Mouse (Mus musculus): ENCODE results near the gene Mrgbp.

Mrgbp gene

DNA sequence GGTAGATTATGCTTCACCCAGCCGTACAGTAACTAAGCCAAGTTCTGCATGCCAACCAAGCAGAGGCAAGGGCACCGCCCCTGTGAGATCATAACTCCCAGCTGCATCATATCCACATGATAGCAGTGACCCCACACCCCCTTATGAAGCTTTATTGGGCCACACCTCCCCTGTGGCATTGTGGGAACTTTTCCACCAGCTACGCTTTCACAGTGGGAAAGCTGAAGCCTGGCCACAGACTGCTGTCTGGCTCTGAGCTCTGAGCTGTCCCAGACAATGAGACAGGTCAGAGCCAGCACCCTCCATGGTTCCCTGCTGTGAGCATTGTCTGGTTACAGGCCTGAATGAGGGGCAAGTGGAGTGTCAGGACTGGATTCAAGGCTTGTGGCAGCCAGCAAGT lies at the start of gene Mrgbp:
Mrgbp (plus strand) TSS at position 303 of the 400 bp plus-strand sequence.
- no peak for DNase-seq (ENCODE audit: low read depth, low spot score)

DNA sequence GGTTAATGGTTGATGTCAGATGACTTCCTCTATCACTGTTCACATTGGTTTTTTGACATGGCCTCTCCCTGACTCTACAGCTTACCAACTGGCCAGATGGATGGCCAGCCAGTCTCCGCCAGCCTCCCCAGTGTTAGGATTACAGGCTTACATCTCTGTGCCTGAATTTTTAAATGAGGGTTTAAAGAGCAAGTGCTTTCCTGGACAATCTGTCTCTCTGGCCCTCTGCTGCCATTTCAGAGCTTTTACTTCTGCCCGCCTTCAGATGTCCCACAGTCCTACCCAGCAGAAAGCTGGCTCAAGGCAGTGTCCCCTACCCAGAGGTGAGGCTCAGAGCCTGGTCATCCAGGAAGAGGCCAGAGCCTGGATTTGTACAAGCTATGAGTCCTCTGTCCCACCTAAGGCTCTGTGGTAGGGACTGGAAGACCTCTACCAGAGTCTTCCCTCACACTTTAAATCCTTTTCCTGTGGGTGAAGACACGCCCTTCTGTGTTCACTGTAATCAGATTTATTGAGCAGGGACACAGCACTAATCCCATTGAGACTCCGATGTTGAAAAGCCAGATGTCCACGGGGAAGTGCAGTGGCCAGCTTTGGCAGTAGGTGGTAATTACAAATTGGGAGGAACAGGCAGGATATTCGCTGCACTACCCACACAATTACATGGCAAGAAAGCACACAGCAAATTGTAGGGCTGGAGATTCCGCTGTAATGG lies 49.3 kb upstream of the Mrgbp start:
- DNase-seq (ENCODE audit: low read depth, low spot score): no peak

DNA sequence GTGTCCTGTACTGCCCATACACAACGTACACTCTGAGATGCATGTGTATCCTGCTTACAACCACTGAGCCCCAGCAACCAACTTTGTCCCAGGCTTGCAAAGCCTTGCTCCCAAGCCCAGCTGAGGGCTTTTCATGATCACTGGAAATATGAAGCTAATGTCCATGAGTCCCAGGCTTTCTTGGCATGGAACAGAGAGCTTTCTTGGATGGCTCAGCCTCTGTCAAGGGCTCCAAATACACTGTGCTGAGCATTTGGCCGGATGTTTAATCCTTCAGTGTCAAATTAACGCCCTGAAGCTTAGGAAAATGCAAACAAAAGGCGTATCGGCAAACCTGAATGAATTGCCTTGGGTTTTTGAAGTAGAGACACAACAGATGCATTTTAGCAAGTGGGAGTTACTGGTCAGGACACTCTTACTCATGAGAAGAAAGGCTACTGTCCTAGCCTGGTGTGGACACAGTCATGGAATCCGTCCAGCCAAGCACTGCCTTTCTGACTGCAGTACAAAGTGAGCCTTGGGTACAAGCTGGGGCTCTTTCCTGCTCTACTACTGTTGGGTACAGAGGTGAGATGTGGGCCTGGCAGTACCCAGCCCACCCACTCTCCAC lies 48.6 kb upstream of the Mrgbp start:
- no peak for DNase-seq (ENCODE audit: low read depth, low spot score)

DNA sequence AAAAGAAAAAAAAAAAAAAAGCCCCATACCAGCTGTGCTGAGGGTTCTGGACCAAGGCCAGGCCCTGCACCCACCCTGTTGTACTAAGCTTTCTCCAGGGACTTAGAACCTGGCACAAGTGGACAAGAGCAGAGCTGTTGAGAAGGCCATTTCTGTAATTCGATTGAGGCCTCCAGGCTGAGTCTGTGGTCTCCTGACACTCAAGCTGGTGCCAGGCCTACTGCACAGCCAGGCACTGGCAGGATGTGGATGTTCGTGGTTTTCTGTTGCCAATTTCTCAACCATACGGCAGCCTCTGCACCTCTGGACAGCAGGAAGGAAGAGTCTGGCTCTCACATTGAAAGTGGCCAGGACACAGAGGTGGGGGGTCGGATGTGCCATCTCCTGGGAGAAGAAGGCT lies 47.9 kb upstream of the Mrgbp start:
- DNase-seq (ENCODE audit: low read depth, low spot score): no peak

DNA sequence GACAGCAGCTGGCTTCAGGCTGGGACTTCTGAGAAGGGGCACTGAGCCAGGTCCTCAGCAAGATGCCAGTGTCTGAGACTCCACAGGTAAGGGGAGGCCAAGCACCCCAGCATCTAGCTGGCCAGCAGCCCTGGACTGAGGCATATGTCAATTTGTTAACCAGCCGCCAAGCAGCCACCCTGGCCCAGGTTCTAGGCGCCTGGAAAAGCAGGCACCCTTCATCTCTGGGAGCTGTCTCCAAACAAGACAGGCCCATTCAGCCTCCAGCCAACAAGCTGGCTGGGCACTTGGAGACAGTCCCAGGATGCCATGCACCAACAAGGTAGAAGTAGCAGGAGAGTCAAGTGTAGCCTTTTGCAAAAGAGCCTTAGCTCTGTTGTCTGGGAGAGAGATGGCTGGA lies 37.4 kb upstream of the Mrgbp start:
- no peak for DNase-seq (ENCODE audit: low read depth, low spot score)

DNA sequence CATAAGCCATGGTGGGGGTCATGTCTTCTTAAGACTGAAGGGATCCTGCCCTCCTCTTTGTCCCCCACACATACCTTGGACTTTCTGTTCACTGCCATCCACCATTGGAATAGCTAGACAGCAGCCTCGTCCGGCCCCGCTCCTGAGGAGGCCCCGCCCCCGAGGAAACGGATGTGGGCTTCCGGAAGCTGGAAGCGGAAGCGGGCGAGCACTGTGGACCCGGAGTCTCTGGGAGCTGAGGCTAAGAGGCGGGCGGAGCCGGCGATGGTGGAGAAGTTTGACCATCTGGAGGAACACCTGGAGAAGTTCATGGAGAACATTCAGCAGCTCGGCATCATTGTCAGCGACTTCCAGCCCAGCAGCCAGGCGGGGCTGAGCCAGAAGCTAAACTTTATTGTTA lies 36.1 kb upstream of the Mrgbp start:
- DNase-seq (ENCODE audit: low read depth, low spot score): no peak

DNA sequence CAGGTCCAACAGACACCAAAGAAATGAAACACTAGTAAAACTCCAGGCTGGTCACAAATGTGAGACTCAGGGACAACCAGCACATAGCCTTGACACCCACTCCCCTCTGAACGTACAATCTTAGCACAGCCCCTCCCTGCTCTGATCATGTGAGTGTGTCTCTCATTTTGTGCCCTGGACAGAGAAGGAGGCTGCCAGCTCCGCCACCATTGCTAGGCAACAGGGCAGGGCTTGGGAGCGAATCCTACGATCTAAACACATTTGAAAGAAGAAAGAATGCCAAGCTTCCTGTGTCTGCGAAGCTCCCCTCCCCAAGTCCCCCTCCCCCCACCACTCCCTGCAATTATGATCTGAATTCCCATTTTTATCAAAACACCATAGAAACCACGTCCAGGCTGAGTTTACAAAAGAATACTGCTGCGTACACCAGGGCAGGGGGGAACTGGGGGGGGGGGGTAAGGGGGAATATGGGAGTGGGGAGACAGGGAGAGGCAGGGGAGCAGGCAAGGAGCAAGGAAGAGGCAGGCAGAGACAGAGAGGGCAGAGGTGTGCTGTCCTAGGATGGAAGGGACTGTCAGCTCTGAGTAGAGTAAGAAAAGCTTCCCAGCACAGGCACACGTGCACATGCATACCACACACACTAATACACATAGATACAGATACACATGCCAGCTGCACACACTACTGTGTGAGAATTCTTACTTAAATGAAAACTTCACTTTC lies 33.6 kb upstream of the Mrgbp start:
- no peak for DNase-seq (ENCODE audit: low read depth, low spot score)

DNA sequence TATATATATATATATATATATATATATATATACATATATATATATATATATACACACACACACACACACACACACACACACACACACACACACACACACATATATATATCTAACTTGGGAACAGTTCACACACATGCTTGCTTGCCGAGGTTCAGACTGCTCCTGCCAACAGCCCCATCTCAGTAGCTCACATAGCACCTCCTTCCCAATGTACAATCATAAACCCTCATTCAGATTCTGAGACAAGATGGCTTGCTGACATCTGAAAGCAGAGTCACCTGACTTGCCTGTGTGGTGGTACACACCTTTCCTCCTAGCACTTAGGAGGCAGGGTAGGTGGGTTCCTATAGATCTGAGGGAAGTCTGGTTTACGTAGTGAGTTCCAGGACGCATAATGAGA lies 28.8 kb upstream of the Mrgbp start:
- no peak for DNase-seq (ENCODE audit: low read depth, low spot score)

DNA sequence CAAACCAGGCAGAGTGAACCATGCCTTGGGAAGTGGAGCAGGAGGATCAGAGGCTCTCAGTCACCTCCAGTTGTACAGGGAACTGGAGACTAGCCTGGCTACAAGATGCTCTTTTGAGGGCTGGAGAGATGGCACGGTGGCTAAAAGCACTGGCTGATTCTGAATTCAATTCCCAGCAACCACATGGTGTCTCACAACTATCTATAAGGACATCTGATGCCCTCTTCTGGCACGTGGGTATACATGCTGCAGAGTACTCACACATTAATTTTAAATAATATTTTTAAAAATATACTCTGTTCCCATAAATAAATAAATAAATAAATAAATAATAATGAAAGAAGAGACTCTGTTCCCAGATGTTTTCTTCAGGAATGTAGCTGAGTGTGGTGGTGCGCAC lies 25.9 kb upstream of the Mrgbp start:
- no peak for DNase-seq (ENCODE audit: low read depth, low spot score)

DNA sequence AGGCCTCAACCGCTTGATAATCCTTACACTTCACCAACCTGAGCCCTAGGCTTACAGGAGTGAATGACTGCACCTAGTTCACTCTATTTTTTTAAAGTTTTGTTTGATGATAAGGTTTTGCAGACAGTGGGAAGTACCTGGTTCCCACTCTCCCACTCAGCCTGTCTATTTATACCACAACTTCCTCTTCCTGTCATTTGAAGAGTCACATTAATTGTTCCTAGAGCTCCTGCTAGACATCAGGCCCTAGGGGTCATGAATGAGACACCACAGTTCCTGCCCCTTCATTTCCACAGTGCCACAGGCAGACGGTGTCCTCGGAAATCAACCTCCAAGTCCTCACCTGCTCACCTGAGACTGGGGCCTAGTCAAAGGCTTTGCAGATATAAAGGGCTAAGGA lies 24.6 kb upstream of the Mrgbp start:
- DNase-seq (ENCODE audit: low read depth, low spot score): no peak

DNA sequence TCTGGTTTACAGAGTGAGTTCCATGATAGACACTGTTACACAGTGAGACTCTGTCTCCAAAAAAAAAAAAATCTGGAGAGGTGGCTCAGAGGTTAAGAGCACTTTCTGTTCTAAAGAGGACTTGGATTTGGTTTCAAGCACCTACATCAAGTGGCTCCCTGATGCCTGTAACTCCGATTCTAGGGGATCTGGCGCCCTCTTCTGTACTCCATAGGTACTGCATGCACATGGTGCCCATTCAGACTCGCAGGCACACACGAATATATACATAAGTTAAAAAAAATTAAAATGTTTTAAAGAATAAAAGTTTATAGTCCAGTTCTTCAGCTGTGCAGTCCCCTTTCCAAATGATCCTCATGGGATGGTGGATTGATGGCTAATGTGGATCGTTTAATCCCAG lies 20.9 kb upstream of the Mrgbp start:
- DNase-seq (ENCODE audit: low read depth, low spot score): no peak

DNA sequence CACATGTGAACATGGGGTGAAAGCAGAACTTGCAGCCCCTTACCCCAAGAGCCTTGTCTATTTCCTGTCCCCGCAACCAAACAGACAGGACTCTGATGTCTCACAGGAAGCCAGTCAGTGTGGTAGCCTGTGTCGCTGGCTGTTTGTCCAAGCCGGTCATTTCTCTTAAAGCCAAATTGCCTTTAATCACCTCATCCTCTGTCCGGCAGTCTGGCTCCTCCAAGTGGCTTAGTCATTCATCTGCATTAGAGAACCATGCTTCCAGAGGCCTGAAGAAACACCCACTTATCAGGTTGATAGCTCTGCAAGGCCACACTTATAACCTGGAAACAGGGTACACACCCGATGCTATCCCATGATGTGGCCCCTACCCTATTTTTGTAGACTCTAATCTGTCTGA lies 19.0 kb upstream of the Mrgbp start:
- no peak for DNase-seq (ENCODE audit: low read depth, low spot score)

DNA sequence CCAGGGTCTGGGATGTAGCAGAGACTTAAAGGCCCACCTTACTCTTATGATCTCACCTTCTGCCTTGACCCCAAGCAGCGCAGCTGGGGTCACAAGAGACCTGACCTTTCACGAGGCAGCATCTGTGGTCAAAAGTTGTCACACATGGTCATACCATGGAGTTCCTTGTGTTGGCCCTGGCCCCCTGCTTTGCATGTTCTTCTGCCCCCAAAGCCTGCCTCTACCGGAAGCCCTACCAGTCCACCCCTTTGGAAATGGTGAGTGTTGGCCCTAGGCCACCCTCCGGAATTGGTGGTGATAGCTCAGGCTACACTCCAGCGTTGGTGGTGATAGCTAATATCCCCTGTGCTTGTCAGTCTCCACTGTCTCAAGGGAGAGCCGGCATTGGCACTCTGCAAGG lies 17.8 kb upstream of the Mrgbp start:
- no peak for DNase-seq (ENCODE audit: low read depth, low spot score)

DNA sequence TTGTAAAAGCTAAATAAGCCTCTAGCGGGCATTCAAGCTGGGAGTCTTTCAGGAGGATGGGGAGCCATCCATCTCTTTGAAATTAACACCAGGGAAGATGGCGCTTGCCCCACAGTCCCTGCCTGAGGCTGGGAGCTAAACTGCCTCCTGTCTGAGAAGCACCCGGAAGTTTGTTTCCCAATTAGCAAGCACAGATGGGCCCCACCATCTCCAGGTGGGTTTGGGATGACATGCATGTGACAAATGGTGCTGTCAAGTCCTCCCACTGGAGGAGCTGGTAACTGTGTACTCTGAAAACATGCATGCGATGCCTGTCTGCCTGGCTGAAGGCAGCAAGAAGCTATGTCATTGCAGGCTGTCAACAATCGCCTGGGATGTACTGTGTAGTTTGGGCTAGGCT lies 17.3 kb upstream of the Mrgbp start:
- DNase-seq (ENCODE audit: low read depth, low spot score): no peak

DNA sequence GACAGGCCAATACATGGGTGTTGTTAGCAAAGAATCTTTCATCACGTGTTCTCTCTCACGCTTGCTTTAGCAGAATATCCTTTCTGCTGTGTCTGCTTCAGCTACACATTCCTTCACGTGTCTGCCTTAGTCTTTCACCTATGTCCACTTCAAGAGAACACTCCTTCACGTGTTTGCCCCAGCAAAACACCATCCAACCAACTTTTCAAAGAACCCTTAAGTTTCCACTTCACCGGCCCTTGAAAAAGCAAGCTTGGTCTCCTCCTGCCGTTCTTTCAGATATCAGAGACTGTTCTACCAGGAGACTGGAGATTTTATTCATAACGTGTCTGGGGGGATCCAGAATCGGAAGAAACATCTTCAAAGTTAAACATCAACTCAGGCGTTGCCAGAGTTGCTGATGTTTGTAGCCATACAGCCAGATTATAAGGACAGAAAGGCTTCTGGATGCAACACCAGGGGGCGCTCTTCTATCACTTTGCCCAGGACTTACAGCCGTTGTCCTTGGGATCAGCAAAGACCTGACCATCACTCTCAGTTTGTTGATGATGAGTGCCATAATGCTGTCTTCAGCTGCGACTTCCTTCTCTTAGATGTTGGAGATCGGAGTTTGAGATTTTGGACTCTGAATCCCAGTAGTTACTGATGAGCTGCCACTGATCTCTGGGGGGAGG lies 14.7 kb upstream of the Mrgbp start:
- peak; percentile 81 for DNase-seq (ENCODE audit: low read depth, low spot score)

DNA sequence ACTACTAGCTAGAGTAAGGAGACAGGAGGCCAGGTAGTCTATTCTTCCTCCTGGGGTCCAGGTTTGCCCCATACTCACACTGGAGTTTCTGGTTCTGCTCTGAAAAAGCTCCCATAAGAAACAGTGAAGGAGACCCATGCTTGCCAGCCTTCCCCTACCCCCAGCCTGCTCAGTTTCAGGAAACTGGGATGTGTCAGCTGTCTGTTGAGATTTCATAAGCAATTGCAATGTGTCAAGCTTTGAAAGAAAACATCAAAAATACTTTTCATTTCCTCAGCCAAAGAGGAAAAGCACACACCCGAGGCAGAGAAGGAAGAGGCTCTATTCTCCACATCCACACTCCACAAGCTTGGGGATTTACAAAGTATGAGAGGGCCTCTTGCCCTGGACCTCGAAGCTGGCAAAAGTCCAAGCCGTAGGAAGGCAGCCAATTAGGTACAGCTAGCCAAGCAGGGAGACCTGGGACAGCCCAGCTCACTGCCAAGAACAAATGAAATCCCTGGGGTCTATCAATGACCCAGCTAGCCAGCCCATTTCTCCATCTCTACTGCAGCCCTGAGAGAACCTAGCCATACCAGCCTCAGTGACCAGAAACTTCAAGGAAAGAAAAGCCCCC lies 12.0 kb upstream of the Mrgbp start:
- no peak for DNase-seq (ENCODE audit: low read depth, low spot score)

DNA sequence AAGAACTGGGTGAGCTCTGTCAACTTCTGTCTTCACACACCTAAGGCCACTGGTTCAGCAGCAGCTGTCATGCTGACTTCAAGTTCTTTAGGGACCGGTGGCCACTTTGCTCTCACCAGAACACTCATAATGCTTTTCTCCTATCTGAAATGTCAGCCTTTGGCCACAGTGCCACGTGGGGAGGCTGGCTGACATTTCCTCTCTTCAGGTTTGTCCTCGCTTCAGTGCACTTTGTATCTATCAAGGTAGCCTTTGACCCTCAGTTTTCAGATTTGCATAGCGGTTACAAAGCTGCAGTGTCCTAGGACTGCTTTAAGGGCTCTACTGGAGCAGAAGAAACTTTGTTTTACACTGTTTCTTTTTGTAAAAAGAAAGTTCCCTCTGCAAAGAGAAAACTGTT lies 4.6 kb upstream of the Mrgbp start:
- DNase-seq (ENCODE audit: low read depth, low spot score): no peak

DNA sequence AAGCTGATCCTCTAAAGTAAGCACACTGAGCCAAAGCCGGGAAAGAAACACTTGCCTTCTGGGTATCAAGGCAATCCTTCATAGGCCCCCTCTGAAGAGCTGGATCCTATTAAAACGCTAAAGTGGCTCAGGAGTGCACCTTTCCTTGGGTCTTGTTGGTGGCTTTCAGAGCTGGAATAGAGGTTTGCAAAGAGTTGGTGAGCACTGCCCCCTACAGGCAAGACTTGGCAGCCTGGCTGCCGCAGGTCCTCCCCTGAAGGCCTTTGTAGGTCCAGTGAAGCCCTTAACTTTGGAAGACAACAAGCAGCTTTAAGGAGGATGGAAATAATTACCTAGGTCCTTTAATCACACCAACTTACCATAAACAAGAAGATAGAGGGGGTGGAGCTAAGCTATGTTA lies 2.4 kb upstream of the Mrgbp start:
- peak; percentile 81 for DNase-seq (ENCODE audit: low read depth, low spot score)

DNA sequence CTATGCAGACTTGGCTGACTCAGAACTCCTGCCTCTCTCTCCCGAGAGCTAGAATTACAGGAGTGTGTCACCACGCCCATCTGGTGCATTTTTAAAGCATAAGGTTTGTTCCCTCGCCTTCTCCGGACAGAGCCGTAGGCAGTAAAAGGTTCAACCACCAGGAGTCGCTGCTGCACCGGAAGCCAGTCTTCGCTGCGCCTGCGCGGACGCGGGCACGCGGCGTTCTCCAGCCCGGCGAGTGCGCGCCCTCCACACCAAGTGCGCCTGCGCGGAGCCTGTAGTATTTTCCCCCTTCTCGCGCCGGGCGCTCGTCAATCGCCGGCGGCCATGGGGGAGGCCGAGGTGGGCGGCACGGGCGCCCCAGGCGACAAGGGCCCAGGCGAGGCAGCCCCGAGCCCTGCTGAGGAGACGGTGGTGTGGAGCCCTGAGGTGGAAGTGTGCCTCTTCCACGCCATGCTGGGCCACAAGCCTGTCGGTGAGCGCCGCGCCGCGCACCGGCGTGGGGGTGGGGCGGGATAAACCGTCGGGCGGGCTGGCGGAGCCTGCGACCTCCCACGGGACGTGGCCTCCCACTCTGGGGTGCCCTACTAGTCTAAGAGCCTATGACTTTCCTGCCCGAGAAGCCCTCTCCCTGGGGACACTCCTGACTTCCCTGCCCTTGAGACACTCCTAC lies 1.5 kb downstream of the Mrgbp start:
- peak; percentile 97 for DNase-seq (ENCODE audit: low read depth, low spot score)

DNA sequence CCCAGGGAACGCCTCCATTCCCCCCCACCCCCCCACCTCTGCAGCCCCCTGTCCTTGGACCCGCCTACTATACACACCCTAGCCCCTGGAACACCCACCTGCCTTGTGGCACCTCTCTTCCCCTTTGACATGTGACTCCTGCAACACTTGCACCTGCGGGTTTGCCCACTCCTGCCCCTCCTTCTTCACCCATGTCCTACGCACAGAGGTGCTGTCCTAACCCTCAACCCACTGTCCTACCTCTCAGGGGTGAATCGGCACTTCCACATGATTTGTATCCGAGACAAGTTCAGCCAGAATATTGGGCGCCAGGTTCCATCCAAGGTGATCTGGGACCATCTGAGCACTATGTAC lies 2.0 kb downstream of the Mrgbp start:
- DNase-seq (ENCODE audit: low read depth, low spot score): no peak

DNA sequence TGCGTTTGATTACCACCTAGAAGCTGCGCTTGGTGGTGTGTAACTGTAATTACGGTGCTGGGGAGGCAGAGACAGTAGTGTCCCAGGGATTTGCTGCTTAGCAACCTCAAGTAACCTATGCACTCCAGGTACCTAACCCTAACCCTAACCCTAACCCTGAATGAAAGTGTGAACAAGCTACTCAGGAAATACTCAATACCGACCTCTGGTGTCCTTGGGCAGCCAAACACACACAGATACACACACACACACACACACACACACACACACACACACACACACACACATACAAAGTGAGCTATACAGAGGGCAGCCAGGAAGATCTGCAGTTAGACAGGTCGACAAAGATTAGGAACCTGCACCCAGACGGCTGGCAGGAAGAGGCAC lies 7.6 kb downstream of the Mrgbp start:
- no peak for DNase-seq (ENCODE audit: low read depth, low spot score)

Data from mesoderm, embryonic 11.5 days (tissue).